Mouse (Mus musculus) retina, postnatal 1 day (tissue): ENCODE measurements around the gene Ttc38.

ENCODE experiments used
- DNase-seq: peaks from one replicate; pipeline ENCODE4 v3.0.0-alpha.2; 2012

The Ttc38 gene

DNA sequence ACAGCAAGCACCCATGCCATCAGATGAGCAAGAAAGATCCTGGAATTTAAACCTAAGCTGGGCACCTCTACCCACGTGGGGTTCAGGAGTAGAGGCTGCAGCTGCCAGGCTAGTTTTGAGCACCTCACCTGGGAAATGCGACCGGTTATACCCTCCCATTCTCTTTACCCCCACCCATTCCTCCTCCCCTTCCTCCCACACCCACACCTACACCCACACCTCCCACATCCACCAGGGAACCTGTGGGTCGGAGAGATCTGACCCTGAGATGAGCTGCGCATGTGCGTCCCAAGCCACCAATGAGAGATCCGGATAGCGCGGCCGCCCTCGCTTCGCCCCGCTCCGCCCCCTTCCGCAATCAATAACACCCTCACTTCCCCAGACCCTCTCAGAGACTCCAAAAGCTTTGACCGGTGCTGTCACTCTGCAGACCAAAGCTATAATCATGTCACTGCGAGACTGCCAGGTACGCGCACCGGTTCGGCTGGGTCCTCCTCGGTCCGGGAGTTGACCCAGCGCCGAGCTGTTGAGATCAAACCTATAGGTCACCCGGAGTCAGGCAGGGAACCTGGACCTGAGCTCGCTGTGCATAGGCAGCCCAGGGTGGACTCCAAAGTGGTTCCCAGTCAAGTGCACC is at the start of gene Ttc38:
Gene Ttc38, plus strand, starts transcription at position 353 of the 637 bp plus-strand sequence.
- peak; percentile 84 for DNase-seq

DNA sequence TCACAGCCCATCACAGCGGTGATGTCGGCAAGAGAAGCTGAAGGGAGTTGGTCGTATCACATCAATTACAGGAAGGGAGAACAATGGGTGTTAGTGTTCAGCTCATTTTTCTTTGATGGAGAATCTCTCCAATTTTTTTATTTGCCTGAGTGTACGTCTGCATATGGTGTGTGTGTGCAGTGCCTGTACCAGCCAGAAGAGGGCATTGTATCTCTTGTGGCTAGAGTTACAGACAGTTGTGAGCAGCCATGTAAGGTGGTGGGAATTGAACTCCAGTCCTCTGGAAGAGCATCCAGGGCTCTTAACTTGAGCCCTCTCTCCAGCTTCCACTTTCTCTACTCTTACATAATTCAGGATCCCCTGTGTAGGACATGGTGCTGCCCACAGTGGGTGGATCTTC is 49.0 kb upstream of the Ttc38 start:
- DNase-seq: no peak

DNA sequence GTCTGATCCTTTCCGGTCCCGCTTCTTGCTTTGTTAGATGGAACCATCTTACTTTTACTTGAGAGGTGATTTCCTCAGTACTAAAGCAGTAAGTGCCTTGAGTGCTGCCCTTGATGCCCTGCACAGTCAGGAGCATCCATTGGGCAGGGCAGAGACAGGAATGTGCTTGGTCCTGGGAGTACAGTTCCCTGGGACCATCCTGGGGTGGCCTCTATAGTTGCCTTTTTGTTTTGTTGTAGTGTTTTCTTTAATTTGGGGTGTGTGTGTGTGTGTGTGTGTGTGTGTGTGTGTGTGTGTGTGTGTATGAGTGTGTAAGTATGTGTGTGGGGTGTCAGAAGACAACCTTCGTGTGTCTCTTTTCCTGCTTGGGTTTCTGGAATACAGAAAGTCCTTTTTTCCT is 47.8 kb upstream of the Ttc38 start:
- DNase-seq: no peak

DNA sequence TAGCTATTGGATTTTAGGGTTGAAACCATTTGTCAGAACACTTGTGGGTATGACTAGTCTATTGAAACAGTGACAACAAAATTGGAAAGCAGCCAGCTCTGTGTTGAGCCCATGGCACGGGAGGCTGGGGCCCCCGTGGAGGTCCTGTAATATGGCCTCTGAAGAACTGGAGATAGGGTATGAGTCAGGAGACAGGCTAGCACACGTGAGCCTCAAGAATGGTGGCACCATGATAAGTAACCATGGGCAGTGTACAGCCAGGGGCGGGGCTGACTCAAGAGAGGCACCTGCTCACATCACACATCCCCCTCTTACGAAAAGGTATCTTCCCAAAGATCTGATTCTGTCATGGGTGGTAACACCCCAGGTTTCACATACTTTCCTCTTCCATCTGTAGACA is 45.4 kb upstream of the Ttc38 start:
- DNase-seq: no peak

DNA sequence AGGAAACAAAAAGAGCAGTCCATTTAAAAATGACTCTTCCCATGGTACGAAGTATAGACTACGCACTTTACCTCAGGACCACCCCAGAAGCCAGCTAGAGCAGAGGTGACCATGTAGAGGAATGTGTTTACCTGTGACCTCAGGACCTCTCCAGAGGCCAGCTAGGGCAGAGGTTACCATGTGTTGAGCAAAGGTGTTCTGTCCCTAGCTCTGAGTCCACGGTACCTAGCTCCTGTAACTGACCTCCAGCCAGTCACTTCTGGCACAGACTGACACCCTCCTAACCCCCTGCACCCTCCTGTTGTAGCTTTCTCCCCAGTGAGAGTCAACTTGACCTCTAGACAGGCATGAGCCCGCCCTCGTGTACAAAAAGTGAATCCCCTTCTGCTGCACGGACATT is 44.6 kb upstream of the Ttc38 start:
- no peak for DNase-seq

DNA sequence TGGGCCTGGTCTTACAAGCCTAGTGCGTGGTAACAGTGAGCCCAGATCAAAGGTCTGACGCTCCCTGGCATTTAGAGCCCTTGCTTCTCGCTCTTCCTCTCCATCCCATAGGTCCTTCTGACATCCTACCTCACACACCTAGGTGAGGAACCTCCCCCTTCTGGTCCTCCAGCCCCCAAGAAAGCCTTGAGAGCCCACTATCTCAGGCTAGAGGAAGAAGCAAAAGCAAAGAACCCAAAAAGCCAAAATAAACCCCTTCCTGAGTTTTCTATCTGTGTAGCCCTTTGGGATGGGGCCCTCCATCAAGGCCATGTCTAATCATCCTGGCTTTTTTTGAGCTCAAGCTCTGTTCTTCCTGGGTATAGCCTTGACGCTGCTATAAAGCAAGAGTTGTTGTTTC is 44.1 kb upstream of the Ttc38 start:
- no peak for DNase-seq

DNA sequence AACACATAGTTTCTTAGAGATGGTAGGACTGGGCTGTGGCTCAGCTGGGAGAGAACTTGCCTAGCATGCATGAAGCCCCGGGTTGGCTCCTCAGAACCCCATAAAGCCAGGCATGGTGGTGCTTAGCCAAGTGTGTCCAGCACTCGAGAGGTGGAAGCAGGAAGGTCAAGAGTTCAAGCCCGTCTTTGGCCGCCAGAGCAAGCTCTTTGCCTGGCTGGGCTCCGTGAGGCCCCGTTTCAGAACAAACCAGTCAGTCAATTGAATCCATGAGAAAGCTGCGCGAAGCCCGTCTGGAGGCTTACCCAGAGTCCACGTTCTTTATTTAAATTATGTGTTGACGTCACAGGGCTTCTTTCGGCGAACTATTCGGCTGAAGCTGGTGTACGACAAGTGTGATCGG is 43.5 kb upstream of the Ttc38 start:
- DNase-seq: no peak

DNA sequence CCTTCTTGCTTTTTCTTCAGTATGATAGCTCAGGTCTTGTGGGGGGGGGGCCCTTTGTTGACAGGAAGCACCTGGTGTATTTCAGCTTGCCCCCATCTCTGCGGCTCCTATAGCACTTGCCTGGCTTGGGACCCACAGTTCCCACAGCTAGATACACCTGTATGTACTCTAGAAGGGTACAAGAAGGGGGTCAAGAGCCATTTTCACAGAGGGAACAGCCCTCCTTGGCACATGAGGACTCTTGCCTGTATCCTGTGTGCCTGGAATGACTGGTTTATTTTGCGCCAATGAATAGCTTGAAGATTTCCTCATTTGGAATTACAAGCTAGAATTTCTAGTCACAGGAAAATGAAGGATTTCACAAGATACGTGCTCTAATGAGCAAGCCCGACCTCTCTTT is 40.7 kb upstream of the Ttc38 start:
- no peak for DNase-seq

DNA sequence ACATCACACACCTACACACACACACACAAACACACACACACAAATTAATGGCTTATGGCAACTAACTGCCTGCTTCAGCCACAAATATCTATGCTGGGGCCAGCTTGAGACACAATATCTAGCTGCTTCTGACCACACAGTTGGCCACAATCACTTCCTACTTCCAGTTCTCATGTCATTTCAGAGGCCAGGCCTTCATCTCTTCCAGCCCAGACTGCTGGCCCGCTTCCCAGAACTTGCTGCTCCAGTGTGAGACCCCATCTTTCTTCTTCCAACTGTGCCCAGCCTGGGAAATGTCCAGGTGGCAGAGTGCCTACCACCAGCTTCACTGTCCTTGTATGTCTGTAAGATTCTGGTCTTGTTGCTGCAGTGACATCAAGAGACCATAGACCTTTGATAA is 39.3 kb upstream of the Ttc38 start:
- no peak for DNase-seq

DNA sequence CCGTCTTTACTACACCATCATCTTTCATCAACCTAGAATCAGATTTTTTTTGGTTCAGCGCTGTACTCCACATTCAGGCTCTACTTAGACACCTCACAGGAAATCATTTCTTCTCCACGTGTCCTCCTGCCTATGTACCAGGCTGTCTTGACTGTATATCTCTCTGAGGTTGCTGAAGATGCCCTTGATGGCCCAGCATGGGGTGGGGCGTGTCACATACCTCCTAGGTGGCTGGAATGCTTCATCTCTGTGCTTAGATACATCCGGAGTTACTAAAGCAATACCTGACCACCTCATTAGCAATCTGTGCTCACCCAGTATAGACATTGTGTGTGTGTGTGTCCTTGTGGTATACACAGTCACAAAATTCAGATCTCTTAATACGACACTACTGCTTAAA is 36.6 kb upstream of the Ttc38 start:
- DNase-seq: no peak

DNA sequence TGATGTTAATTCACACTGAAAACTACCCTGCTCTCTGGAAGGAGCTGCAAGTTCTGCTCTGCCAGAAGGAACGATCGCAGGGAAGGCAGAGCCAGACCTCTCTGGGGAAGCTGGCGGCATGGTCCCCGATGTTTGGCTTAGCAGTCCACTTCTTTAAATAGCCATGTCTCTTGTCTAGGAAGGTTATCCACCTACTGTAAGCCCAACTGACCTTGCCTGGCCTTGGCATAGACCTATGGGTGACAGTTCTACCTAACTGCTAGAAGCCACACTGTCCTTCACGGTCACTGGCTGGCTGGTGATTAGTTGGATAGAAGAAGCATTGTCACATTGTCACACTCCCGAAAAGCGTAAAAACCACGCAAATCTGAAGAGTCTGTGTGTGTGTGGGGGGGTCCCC is 33.4 kb upstream of the Ttc38 start:
- DNase-seq: no peak

DNA sequence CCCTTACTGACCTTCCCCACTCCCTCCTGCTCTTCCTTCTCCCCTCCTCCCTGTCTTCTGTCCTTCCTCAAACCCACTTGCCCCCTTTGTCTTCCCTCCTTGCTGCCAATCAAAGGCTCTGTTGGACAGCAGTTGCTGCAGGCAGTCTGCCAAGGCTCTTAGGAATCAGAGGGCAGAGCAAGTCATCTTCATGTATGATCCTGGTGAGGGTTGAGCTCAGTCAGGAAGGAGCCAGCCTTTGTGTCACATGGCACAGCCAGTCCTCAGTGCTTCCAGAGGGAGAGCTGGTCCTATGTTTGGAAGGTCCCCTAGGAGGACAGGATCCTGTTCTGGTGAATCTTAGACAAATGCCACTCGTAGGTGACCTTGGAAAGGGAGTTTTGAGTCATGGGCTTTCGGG is 29.2 kb upstream of the Ttc38 start:
- peak; percentile 11 for DNase-seq

DNA sequence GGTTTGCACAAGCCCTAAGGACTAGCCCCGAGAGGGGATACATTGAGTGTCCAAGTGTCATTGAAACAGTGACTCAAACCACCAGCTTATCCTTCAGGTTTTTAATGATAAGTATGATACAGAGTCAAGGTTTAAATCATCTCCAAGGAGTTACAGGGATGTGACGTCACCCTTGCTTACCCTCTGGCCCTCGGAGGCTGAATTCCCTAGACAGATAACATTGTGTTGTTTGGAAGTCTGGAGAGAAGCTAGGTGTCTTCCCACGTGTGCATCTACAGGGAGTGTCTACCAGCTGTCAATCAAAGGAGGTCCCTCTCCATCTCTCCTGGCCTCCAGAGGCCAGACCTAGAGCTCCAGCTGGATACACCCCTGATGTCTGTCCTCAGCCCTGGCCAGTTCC is 25.2 kb upstream of the Ttc38 start:
- no peak for DNase-seq

DNA sequence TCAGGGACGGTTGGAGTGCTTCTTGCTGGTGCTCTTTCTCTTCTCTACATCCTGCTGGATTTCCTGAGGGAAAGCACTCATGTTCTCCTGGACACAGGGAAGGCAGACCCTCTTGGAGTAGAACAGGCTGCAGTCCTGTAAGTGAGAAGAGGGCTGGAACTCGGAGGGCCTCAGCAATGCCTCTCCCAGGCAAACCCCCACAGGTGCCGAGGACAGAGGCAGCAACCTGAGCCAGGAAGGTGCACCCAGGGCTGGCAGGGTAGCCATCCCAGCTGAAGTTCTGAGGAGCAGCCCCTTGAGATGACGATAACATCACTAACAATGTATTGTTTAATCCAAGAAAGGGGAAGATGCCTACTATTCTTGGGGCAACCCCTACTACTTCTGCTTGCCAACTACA is 24.7 kb upstream of the Ttc38 start:
- DNase-seq: no peak

DNA sequence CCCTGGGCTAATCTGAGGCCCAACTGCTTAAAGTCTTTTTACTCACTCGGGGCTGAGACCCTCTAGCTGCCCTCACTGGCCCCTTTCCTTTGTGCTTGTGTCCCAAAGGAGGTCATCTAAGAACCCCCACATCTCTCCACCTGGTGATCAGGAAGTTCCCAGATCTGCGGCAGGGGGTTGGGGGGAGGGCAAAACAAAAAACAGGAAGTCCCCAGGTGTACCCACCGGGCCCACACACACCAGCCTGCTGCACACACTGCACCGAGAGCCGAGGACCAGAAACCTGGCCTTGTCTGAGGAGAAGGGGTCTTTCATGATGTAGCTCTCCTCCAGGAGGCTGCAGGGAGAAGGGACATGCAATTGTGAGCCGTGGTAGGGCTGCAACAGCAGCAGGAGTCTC is 24.1 kb upstream of the Ttc38 start:
- no peak for DNase-seq

DNA sequence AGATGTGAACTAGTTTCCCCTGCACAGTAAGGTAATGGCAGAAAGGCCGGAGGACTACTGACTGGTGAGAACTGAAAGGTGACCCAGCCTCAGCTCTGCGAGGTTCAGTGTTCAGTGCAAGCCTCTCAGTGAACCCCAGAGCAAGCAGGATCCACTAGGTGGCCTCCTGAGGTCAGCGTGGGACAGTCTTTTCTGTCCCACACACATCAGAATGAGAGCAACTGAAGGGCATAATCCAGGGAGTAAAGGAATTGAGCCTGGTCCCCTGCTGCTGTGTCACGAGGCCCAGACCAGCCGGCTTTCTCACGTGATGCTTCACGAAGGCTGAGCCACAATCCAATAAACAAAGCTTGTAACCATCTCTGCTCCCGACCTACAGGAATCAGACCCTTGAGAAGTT is 23.7 kb upstream of the Ttc38 start:
- DNase-seq: peak; percentile 36

DNA sequence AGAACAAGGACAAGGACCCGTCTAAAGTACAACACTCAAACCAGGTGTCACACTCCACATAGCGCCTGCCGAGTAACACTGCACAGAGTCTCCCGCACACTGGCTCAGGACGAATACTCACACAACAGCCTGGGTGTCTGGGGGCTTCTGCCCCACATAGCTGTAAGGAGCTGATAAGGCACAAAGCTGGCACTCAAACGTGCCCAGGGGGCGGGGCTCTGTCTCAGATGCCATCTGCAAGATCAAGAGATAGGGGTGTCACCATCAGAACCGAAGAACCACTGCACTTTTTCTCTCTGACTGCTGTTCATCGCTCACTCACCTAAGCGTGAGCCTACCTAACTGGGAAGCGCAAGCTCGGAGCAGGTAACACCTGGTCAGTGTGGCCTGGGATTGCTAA is 23.0 kb upstream of the Ttc38 start:
- no peak for DNase-seq

DNA sequence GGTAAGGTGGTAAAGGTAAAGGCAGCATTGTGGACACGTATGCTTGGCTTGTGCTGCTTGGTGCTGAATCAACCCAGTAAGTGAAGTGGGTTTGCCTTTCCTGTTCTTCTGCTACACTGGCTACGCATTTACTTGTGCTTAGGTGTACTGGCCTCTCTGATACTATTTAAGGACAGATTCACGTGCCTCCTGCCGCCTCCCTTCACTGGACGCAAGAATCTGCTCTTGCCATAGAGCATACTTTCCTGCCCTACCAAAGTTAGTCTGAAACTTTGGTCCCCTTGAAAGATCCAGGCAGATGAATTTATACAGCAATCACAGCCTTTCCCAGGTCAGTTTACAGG is 21.7 kb upstream of the Ttc38 start:
- DNase-seq: no peak

DNA sequence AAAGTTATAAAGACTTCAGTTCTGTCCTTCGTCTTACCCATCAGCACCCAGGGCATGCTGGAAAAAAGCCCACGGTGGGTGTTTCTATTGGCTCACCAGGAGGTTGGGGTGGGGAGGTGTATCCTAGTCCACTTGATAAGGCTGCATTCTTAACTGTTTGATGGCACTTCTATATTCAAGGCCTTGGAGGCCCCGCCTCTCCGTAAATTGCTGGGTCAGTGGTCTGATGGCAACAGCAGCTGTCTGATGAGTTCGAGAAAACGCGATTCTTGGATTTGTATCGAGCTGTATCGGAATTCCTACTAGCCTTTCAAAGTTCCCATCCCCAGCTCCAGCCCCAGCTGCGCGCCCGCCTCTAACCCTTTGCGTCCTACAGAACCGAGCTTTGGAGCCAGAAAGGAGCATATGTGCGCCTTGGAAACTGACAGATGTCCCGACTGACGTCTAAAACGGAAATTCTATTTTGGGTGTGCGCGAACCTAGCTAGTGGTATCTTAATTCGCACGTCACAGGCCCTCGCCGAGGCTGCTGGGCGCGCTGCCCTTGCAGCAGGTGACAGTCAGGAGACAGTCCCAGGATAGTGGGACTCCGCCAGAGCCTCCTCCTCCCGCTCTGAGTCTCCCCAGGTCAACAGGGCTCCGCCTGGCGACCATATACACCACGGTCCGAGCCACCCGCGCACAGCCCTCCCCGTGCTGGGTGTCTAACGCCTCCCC is 21.1 kb upstream of the Ttc38 start:
- DNase-seq: no peak

DNA sequence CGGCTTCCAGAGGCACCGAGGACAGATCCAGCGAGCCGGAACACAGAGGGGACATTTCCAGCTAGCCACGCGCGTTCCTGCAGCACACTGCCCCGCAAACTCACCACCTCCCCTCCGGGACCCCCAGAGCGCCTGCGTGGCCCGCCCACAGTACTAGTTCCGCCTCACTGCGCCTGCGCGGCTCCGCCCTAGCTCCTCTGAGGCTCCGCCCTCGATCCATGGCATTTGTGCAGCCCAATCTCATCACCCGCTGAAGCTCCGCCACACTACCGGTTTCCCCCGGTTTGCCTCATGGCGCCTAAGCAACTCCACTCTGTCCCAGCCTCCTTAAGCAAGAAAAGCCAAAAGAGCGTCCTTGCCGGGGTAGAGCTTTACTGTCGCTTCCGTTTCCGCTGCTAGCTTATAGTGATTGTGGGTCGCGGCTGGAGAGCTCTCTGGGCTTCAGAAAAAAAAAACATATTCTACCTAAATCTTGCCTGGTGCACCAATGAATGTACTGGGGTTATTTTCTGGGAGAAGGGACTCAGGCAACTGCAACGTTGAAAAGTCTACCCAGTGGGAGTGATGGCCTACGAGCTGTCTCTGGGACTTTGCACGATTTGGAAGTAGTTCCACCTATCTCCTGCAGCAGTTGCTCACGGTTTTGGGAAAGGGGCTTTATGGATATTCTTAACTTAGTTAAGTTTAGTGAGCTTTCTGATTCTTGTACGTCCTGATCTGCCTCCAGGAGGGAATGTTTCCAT is 20.4 kb upstream of the Ttc38 start, which contains the start of gene Cdpf1:
Gene Cdpf1, minus strand, starts transcription at position 163 of the 743 bp plus-strand sequence.
- peak; percentile 97 for DNase-seq

DNA sequence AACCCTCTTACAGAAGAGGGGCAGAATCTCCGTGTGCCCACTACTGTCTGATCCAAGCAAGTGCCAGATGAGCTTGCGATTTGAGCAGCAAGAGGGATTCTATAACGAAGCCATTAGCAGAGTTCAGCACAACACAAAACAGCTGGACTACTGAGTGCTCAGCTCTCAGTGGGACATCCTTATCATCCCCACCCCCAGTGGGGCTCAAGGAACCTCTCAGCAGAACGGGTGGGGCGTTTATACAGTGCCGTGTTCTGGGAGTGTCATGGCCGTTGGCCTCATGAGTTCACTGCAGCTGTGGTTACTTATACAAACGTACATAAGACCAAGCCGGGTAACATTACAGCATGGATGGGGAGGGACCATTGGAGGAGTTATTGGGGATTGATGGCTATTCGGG is 18.7 kb upstream of the Ttc38 start:
- no peak for DNase-seq

DNA sequence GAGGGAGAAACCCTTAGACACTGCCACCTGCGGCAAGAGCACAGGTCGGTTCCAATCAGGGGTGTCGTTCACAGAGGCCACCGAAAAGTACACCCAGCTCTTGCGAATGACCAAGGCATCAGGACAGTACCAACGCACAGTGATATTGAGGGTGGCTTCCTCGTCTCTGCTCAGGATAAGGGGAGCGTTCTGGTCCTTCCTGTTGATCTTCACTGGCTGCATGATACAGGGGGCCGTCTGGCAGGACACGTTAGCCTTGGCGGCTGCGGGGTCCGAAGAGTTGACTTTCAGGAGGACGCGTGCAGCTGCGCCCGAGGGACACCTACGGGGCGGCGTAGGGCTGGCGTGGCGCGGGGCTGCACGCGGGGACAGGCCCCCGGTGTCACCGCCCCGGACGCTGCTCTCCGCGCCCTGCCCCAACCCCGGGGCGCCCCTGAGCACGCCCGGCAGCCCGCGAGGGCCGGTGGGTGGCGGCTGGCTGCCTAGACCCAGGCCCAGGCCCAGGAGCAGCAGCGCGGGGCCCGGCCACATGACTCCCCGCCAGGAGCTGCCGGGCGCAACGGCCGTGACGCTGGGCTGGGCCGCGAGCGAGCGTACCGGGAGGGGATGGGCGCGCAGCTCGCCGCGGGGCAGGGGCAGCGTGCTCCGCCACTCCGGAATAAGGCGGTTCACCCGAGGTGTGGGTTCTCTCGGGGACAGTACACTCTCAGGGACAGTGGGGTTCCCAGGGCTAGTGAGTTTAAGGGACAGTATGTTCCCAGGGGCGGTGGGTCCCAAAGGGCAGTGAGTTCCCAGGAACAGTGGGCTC is 10.7 kb upstream of the Ttc38 start, which contains the start of gene Pkdrej:
Gene Pkdrej, minus strand, starts transcription at position 532 of the 808 bp plus-strand sequence.
- peak; percentile 53 for DNase-seq

DNA sequence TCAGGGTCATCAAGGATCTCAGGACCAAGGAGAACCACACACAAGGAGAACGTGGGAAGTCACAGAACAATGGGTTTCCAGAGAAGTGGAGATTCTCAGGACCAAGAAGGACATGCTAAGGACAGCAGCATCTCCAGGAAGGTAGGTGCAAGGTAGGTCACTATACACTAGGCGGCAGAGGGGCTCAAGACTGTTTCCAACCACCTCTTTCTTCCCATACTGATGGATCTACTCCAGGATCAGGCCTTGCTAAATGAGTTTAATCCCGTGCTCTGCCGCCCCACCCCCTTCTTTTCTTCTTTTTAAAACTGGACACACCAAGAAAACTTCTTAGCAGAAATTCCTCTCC is 10.1 kb upstream of the Ttc38 start:
- no peak for DNase-seq
